Mouse (Mus musculus): Measurements from ENCODE around the gene Pim3.

Gene Pim3

DNA sequence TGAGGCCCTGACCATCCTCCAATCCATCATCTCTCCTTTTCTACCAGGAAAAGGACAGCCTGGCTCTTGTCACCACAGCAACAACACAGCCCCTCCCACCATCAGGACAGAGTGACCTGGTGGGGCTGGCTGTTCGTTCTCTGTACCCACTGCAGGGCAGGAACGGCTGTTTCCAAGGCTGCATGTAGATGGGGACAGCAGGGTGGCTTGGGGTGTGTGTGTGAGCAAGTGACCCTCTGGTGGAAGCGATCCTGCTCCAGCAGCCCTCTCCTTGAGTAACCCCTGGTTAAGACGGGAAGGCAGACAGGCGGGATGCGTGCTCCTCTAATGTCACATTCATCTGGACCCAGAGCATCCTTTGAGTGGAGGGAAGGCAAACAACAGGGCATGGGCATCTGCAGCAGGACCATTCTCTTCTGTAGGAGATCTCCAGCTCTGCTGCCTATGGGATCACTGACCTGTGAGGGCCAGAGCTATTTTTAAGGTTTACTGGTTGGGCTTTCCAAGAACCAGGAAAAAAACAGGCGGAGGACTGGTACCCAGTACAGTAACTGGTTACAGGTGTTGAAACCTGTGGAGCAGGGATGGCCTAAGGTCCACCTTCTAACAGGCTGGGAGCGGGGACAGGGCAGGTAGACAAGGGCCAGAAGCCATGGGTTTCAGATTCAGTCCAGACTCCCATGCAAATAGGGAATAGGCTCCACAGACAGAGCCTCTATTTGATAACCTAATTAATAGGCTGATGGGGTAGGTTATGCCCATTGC is 2.6 kb upstream of the Pim3 start:
- DNase-seq: no peak

DNA sequence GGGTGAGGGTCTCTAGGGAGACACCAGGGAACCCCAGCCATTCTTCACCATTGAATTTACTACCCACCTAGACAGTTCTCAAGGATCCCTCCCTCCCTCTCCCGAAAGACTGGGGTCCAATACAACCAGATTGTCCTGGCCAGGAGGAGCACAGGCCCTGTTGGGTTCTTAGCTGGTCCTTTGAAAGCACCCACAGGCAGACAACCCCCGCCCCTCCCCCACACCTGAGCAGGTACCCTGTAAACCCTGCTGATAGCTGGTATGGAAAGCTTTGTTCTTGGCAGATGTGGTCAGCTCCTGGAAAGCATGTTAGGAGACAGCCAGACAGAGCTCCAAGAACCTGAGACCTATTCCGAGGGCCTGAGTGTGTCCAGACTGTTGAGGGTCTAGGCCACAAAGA is 1.2 kb upstream of the Pim3 start:
- no peak for DNase-seq

GRCm38 (mm10) chr15:88862881-88863694 is 1.1 kb downstream of the Pim3 start:
- DNase-seq: peak; percentile 47 to 69

- peak; percentile 93 to 96 for DNase-seq
Measured at GRCm38 (mm10) chr15:88863695-88864231, 1.8 kb downstream of the Pim3 start.

GRCm38 (mm10) chr15:88864270-88865030 is 2.5 kb downstream of the Pim3 start:
- DNase-seq: peak; percentile 82 to 90

DNA sequence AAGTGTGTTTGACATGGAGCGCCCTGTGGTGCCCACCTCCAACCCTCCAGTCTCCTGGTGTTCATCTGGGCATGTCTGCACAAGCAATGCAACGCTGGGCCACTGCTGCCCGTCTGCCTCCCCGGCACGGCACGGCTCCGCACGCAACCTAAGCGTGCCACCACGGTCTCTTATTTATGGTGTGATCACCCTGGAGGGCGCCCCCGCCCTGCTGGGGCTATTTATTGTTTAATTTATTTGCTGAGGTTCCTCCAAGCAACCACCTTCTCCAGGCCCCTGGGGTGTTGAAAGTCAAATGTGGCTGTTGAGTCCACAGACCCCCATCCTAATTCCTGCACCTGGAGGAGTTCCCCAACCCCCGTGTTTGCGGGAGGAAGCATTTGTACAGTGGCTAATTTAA is 3.1 kb downstream of the Pim3 start:
- DNase-seq: no peak

GRCm38 (mm10) chr15:88865888-88866695 is 4.1 kb downstream of the Pim3 start:
- peak; percentile 53 to 57 for DNase-seq

DNA sequence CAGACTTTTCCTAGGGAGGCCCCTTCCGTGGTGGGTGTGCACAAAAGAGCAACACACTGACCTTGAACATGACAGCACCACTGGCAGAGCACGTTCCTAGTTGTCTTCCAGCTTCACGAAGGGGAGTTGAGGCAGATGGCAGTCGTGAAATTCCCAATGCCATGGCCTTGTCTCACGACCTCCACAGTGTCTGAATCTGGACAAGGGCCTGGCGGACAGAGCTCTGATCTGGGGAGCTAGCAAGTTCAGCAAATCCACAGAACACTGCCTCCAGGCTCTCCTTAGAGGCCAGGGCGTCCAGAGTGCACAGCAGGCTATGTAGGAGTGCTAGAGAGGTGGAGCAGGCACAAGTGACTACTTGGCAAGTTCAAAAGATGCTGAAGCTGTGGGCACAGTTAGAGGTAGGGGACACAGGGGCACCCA is 5.0 kb downstream of the Pim3 start:
- peak; percentile 69 to 74 for DNase-seq

DNA sequence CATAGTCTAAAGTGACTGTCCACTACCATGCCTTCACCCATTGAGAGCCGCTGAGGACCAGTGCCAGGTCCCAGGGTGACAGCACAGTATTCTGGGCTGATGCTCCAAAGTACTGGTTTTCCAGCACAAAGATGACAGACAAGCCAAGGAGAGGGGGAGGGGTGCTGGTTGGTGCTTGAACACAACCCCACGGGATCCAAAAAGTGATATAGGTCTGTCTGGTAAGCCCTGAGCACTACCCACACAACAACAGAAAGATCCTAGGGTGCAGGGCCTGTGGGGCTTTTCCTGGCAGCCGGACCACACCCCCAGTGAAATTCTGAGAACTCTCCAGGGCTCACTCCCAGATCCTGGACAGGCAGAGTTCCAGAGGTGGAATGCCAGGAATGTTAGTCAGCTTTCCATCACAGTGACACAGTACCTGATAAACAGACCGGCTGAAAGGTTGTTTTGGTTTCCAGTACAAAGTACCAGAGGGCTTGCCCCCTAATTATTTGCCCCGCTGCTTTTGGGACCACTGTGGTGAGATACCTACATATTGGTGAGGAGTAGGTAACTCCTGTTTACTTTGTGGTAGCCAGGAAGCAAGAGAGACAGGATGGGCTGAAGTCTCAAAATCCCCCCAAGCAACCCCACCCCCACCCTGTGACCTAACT is 5.5 kb downstream of the Pim3 start:
- peak; percentile 85 to 94 for DNase-seq

DNA sequence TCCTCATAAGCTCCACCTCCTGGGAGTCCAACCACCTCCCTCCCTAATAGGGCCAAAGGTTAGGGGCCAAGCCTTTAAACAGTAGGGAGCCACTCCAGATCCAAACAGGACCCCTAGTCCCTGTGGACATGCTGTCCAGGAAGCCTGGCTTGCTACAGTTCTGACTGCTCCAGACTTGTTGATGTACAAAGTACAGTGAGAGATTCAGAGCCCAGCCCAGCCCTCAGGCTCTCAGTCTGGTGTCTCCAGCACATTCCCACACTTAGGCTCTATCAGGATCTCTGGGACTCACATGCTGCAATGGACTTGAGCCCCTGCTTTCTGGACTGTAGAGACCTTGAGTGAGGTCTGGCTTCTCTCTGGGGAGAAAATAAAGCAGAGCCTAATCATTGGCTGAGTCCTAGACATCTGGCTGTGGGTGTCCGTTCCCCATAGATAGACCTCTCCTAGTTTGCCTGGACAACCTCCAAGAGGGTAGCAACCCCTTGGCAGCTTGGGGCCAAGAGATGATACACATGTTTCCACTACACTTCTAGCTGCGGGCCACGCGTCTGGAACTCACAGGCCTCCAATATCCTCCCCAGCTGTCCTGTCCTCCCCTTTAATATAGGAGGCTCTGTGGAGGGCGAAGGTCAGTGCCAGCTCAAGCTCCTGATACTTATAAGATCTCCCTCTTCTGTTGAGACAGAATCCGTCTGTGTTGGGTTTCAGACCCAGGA is 6.2 kb downstream of the Pim3 start:
- peak; percentile 75 to 91 for DNase-seq

GRCm38 (mm10) chr15:88870418-88871185 is 8.6 kb downstream of the Pim3 start:
- peak; percentile 75 to 94 for DNase-seq

- DNase-seq: no peak
Measured at GRCm38 (mm10) chr15:88874061-88874460, 12.1 kb downstream of the Pim3 start.

DNA sequence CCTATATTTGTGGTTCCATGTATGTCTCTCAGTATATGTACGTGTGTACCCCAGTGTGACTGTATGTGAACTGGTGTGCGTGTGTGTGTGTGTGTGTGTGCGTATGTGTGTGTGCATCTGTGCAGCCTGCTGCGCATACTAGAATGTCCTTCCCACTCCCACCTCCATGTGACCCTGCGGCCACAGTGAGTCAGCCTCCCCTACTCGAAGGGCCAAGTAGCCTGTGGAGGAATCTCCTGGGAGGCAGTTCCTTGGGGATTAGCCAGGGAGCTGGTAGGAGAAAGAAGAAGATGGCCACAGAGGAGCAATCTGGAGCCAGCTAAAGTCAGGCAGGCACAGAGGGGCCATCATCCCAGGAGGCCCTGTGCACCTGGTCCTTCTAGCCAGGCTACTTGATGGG is 12.5 kb downstream of the Pim3 start:
- no peak for DNase-seq

DNA sequence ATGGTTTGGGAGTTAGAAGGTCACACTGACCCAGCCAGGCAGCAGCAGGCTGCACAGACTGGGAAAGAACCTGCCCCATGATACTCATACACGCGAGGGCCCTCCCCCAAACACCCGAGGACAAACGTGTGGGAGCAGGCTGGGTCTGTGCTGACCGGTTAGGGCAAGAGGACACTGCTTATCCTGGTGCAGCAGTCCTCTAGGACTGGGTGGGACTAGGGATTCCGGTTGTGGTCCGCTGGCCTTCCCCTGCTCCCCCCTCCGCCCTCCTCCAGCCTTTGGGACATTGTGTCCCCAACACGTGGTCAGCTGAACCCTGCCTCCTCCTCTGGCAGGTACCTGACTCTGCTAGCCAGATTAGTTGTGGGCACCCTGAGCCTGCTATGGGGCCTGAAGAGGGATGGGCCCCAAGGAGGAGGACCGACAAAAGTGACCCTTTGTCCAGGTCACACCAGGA is 13.7 kb downstream of the Pim3 start:
- DNase-seq: peak; percentile 89 to 97

DNA sequence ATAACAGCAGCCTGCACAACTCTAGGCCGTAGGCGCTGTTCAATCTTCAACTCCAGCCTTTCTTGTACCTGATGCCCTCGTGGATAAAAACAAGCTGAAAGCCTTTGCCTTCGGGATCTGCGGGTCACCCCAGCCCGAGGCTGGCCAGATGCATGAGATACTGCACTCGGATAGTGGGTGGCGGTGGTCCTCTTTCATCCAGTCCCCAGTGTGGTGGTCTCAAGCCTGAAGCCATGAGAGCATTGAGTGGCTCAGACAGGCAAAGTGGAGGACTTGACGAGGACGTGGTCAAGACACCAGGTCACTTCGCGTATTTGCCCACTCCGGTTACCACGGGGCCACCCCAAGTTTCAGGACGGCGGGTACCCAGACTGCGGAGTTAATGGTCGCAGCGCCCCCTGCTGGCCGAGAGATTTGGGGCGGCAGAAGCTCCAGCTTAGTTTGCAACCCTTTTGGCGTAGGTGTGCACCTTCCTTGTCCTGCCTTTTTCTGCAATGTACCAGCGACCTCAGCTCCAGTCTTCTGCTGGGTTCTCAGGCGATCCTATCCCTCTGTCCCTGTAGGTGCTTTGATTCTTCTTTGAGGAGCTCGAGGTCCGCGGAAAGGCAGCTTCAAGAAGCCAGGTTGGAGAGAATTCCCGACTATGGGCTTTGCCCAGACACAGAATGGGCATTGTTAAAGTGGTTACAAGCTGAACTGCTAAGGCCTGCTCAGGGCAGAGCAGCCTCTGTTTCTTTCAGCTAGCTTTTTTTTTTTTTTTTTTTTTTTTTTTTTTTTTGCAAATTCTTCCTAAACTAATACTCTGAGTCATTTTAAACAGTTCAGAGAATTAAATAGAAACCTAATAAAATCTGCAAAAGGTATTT is 14.4 kb downstream of the Pim3 start:
- DNase-seq: peak; percentile 87 to 96

GRCm38 (mm10) chr15:88877021-88877400 is 15.0 kb downstream of the Pim3 start:
- DNase-seq: no peak

DNA sequence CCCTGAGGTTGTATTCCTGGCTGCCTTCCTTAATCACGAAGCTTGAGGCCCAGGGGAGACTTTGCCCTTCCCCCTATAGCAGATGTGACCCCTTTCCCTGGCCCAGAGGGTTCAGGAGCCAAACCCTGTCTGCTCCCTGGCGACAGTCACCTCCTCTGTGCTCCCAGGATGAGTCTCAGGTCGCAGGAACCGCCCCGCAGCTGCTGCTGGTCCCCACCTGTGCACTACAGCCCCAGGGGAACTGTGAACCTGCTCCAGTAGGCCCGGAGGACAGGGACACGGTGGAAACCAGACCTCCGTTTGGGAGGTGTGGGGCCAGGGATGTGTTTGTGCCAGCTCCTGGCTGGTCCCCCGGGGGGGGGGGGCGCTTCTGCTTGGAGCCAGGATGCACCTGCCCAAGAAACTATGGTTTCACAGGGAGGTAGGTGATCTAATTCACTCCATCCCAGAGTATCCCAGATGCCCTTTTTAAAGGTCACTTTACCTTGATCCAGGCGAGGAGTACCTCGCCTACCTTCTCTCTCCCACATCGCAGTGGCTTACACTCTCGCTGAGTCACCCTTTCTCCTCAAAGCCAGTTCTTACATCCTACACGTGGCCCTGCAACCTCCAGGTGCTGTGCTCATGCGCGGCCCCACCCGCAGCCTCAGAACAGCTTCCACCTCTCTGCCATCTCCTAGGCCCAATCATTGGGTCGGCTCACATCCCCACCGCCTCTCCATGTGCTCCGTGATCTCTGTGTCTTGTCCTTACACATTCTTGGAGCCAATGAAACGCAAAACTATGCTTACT is 19.5 kb downstream of the Pim3 start:
- no peak for DNase-seq

GRCm38 (mm10) chr15:88882851-88883250 is 20.9 kb downstream of the Pim3 start:
- DNase-seq: no peak

All from kidney, postnatal 36 days (tissue).